Mouse (Mus musculus): ENCODE measurements around the gene Slc15a4.

DNA sequence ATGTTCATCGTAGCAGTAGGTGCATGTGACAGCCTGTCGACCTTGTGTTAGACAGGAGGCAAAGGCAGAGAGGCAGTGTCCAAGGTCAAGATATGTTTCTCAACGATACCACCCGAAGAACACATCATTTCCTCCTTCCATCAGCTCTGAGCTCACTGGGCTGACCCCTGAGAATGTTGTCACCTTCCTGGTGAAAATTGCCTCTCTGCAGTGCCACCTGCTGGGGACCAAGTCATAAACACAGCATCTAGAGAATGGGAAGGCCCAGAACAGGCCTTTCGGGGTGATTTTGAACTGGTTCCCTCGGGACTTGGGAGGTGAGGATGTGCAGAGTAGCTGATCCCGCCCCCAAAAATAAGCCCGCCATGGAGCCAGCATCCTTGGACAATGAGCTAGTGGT is 49.0 kb downstream of the Slc15a4 start:
- TF ChIP-seq POLR2A (IDR thresholded peaks at IDR 0.05; ENCODE audit: insufficient read depth, low read depth, low read length) (no peak), CTCF (IDR thresholded peaks at IDR 0.05; ENCODE audit: insufficient read depth, low read depth, low read length) (no peak)

All from olfactory bulb, adult 2 months (tissue).